In the genomic region with DNA sequence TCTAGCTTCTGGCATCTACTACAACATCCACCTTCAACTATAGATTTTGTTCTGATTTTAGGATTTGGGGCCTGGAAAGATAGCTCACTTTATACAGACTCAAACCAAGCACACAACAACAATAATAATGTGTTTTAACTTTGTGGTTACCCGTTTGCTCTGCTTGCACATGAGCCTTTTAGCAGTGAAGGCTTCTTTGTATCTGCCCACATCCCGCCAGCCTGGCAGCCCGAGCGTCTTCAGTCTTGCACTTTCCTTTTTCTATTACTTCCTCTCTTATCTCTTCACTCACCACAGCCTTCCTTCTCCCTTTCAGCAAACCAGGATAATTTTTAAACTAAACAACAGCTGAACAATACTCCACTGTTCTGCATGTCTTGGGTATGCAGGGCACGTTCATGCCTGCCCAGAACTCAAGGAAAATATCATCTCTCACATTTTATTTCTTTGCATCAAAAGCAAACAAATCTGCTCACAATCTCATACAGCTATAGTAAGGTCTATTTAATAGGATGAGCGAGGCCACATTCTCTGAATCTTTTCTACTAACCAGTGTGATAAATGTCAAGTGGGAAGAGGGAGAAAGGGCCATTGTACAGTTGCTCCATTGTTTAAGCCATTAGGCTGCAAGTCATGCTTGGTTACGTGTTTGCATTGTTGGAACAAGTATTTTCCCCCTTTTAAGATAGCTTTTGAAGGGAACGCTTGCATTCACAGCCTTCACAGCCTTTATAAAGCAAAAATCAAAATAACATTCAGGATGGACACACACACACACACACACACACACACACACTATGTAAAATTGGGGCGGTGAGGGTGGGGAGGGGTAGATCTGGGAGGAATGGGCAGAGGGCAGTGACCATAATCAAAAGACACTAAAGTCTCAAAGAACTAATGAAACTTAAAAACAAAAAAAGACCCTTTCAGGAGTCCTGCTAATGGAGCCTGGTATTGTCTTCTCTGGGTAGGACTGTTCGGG, we compare ENCODE assay signal across 9 mouse cellular contexts. TPM values are rescaled to one million over a fixed set of nuclear protein-coding genes. Genes with fewer than 3 reads are reported as not detected.
DNase-seq lines count a peak whose midpoint lies in the region; ATAC-seq lines count a peak whose summit lies in the region.
"Had no signal": no experiment of that assay in that cellular context is flagged by ENCODE, and none has a peak within 500 bp of the region (broad histone marks: within the 10 kb centered on the region; RNA-seq: fewer than 3 reads in every experiment).

No protein-coding gene starts in this region.

- H3K9ac ChIP-seq in forebrain, embryonic 12.5 days, result no peak overlapping the region
- H3K9ac ChIP-seq in forebrain, embryonic 16.5 days (replicated peaks; ENCODE audit: low read depth, low read length), result no peak overlapping the region
- H3K9ac ChIP-seq in midbrain, embryonic 16.5 days (ENCODE audit: low read depth, low read length), result no peak overlapping the region
- H3K9ac ChIP-seq: limb, embryonic 12.5 days had no signal

- peak; percentile 60; the same call in 1 of the 2 replicates for ATAC-seq in forebrain, embryonic 12.5 days (ENCODE audit: low FRiP score)
- no peak for ATAC-seq in forebrain, embryonic 16.5 days
- peak; percentile 59; the same call in 1 of the 2 replicates for ATAC-seq in midbrain, embryonic 16.5 days
- no peak for ATAC-seq in monocyte, adult 5-6 weeks (replicated peaks; ENCODE audit: insufficient number of reproducible peaks, low FRiP score, low TSS enrichment, poor library complexity, severe bottlenecking)

- no peaks in the 10 kb centered on the region for H3K36me3 ChIP-seq in forebrain, embryonic 12.5 days (replicated peaks)
- H3K36me3 ChIP-seq in forebrain, embryonic 16.5 days (ENCODE audit: control insufficient read depth, insufficient read depth), result no peaks in the 10 kb centered on the region
- no peaks in the 10 kb centered on the region for H3K36me3 ChIP-seq in midbrain, embryonic 16.5 days (ENCODE audit: control insufficient read depth, insufficient read depth, low read length)
- no peaks in the 10 kb centered on the region for H3K36me3 ChIP-seq in heart, embryonic 10.5 days
- H3K36me3 ChIP-seq: limb, embryonic 12.5 days had no signal

- peak overlapping the region; percentile 56 for H3K27ac ChIP-seq in forebrain, embryonic 12.5 days
- H3K27ac ChIP-seq in forebrain, embryonic 16.5 days (ENCODE audit: low read length), result no peak overlapping the region; the same call in 1 of the 2 replicates
- 0 out of 2 replicates have a peak overlapping the region, but pooled peaks have one; percentile 28 for H3K27ac ChIP-seq in midbrain, embryonic 16.5 days (ENCODE audit: low read length)
- no peak overlapping the region for H3K27ac ChIP-seq in heart, embryonic 10.5 days
- H3K27ac ChIP-seq: limb, embryonic 12.5 days had no signal

- H3K9me3 ChIP-seq in forebrain, embryonic 12.5 days, result no peaks in the 10 kb centered on the region
- no peaks in the 10 kb centered on the region for H3K9me3 ChIP-seq in forebrain, embryonic 16.5 days (ENCODE audit: control insufficient read depth, low read length)
- no peaks in the 10 kb centered on the region for H3K9me3 ChIP-seq in midbrain, embryonic 16.5 days (replicated peaks; ENCODE audit: control insufficient read depth, low read length, poor library complexity, severe bottlenecking)
- no peaks in the 10 kb centered on the region for H3K9me3 ChIP-seq in heart, embryonic 10.5 days
- H3K9me3 ChIP-seq: limb, embryonic 12.5 days had no signal

- no peak overlapping the region for H3K4me2 ChIP-seq in forebrain, embryonic 12.5 days
- no peak overlapping the region for H3K4me2 ChIP-seq in forebrain, embryonic 16.5 days (ENCODE audit: low read length)
- no peak overlapping the region for H3K4me2 ChIP-seq in midbrain, embryonic 16.5 days (ENCODE audit: low read length)
- H3K4me2 ChIP-seq: limb, embryonic 12.5 days had no signal

- DNase-seq in urinary bladder, postnatal 14 days (ENCODE audit: low spot score), result peak; percentile 29
- DNase-seq in urinary bladder, postnatal 4 days (ENCODE audit: low spot score in 2 of 2), result no peak
- DNase-seq in right cerebral cortex, postnatal 14 days, result no peak
- no peak for DNase-seq in heart, embryonic 10.5 days (ENCODE audit: low spot score)

- H3K4me1 ChIP-seq in forebrain, embryonic 12.5 days, result peaks cover 32% of the 10 kb centered on the region
- H3K4me1 ChIP-seq in forebrain, embryonic 16.5 days (replicated peaks; ENCODE audit: control insufficient read depth, insufficient read depth, low read length), result peaks cover 12% of the 10 kb centered on the region
- H3K4me1 ChIP-seq in midbrain, embryonic 16.5 days (ENCODE audit: control insufficient read depth, insufficient read depth, low read length), result no peaks in the 10 kb centered on the region; the same call in 1 of the 2 replicates
- 0 out of 2 replicates have a peak, but pooled peaks cover 4% of the 10 kb centered on the region for H3K4me1 ChIP-seq in heart, embryonic 10.5 days
- H3K4me1 ChIP-seq: limb, embryonic 12.5 days had no signal

- H3K27me3 ChIP-seq in forebrain, embryonic 12.5 days, result no peaks in the 10 kb centered on the region
- no peaks in the 10 kb centered on the region for H3K27me3 ChIP-seq in forebrain, embryonic 16.5 days (replicated peaks; ENCODE audit: control insufficient read depth, insufficient read depth, low read length)
- no peaks in the 10 kb centered on the region for H3K27me3 ChIP-seq in midbrain, embryonic 16.5 days (ENCODE audit: control insufficient read depth, insufficient read depth, low read depth, low read length)
- H3K27me3 ChIP-seq in heart, embryonic 10.5 days (ENCODE audit: insufficient read depth, poor library complexity, severe bottlenecking), result no peaks in the 10 kb centered on the region; the same call in 1 of the 2 replicates
- H3K27me3 ChIP-seq: limb, embryonic 12.5 days had no signal

- H3K4me3 ChIP-seq in forebrain, embryonic 12.5 days (replicated peaks), result no peak overlapping the region
- H3K4me3 ChIP-seq in forebrain, embryonic 16.5 days (replicated peaks; ENCODE audit: low read length), result no peak overlapping the region
- no peak overlapping the region for H3K4me3 ChIP-seq in midbrain, embryonic 16.5 days (ENCODE audit: low read depth, low read length)
- no peak overlapping the region for H3K4me3 ChIP-seq in heart, embryonic 10.5 days
- H3K4me3 ChIP-seq: limb, embryonic 12.5 days had no signal

- 37% methylated on average over 10 of the region's 10 CpGs for WGBS in forebrain, embryonic 12.5 days
- WGBS in forebrain, embryonic 16.5 days, result 31% methylated on average over 10 of the region's 10 CpGs
- 32% methylated on average over 10 of the region's 10 CpGs for WGBS in midbrain, embryonic 16.5 days
- WGBS in heart, embryonic 10.5 days, result 54% methylated on average over 10 of the region's 10 CpGs

RNA-seq across cellular contexts. Expression of a gene that starts 39.7 kb away (rescaled TPM):
- 127 and 130 TPM in 2 replicates for polyA plus RNA-seq in forebrain, embryonic 12.5 days (2016; fragmentation: Nextera tagmentation; extraction: Ambion mirVana)
- polyA plus RNA-seq in forebrain, embryonic 16.5 days (2015; fragmentation: Nextera tagmentation; extraction: Ambion mirVana), result 69.1 and 70.3 TPM in 2 replicates
- polyA plus RNA-seq in midbrain, embryonic 16.5 days (2015; fragmentation: Nextera tagmentation; extraction: Ambion mirVana), result 54.9 and 61.0 TPM in 2 replicates
- polyA plus RNA-seq in heart, embryonic 10.5 days (2016; fragmentation: Nextera tagmentation; extraction: Ambion mirVana), result 61.8 and 88.1 TPM in 2 replicates
- total RNA-seq in monocyte, adult 5-6 weeks (2017), result 10.1 to 19.7 TPM (median 15.1 TPM) in 3 replicates

RNA-seq across cellular contexts. Expression of a gene that starts 40.2 kb away (rescaled TPM):
- polyA plus RNA-seq in forebrain, embryonic 12.5 days (2016; fragmentation: Nextera tagmentation; extraction: Ambion mirVana), result 3.9 and 4.4 TPM in 2 replicates
- polyA plus RNA-seq in forebrain, embryonic 16.5 days (2015; fragmentation: Nextera tagmentation; extraction: Ambion mirVana), result 3.9 and 4.5 TPM in 2 replicates
- polyA plus RNA-seq in midbrain, embryonic 16.5 days (2015; fragmentation: Nextera tagmentation; extraction: Ambion mirVana), result 4.7 and 4.8 TPM in 2 replicates
- 0.90 and 1.6 TPM in 2 replicates for polyA plus RNA-seq in heart, embryonic 10.5 days (2016; fragmentation: Nextera tagmentation; extraction: Ambion mirVana)
- 0.38 TPM in 1 of 3 replicates, not detected in the others for total RNA-seq in monocyte, adult 5-6 weeks (2017)

Comparison
In these comparisons a context has a peak if more than half of its experiments do, and no peak if none do; other contexts are left out.
1. ATAC-seq: peak in forebrain, embryonic 12.5 days (single experiment) and midbrain, embryonic 16.5 days (single experiment); none in forebrain, embryonic 16.5 days (single experiment) and monocyte, adult 5-6 weeks (single experiment).
2. H3K27ac ChIP-seq: peak in forebrain, embryonic 12.5 days (single experiment) and midbrain, embryonic 16.5 days (single experiment); none in forebrain, embryonic 16.5 days (single experiment) and heart, embryonic 10.5 days (single experiment).